Mouse (Mus musculus): ENCODE data around the gene Tmem210.

Tmem210 gene

DNA sequence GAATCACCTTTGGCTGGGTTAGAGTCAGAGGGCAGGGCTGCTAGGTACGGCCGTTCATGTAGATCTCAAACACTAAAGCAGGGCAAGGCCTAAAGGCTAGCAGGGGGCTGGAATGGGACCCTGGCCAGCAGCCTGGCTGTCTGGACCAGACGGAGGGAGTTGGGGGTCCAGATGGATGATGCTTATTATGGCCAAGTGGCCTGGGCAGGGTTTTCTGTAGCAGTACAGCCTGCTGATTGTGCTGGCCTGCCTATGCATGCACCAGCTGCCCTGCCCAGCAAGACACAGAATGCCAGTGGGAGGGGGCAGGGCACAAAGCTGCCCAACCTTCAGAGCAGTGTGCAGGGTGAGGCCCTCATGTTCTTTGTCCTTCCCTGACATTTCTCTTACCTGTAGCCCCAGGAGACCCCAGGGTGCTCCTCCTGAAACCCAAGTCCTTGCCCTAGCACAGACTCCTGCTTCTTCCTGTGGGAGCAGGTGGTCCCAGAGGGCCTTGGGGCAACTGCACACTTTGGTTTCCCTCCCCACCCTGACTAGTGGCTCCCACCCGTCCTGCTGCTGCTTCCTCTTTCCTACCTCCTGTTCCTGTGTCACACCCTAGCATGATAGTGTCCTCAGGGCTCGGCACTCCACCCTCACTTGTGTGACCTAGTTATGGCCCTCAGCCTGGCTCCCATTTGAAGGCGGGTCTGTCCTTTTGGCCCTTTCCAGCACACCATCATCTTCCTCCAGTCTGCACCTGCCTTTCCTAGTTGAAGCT, 21.9 kb upstream of the Tmem210 start:
- DNase-seq (ENCODE audit: low read depth) = no peak

DNA sequence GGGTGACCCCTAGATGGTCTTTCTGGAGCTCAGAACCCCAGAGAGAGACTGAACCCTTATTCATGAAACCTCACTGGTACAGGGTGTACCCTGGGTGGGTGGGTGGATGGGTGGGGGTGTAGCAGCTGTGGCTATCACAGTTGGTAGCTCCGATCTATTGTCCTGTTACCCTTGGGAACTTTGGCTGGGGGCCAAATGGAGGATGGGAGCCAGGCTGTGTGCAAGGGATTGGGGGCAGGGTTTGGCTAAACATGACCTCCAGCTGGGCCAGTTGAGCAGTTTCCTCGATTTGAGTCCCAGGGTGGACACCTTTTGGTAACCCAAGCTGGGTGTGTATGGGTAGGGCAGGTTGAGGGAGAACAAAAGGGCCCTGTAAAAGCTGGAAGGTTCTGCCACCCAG, 21.2 kb upstream of the Tmem210 start:
- DNase-seq (ENCODE audit: low read depth) = no peak

DNA sequence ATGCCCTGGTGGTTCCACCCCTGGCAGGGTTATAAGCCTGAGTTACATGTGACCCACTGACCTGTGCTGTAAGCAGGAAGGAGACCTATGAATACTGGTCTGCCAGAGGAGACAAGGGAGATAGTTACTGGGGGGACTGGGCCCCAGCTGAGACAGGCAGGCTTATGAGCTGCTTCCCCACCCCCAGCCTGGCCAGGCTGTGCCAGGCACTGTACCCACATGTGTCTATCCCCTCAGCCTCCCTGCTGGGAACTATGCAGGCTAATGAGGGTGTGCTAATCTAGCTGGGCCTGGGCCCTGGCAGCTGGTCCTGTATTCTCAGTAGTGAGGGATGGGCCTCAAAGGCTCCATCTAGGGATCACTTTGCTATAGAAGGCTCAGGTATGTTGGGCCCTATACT, 20.7 kb upstream of the Tmem210 start:
- no peak for DNase-seq (ENCODE audit: low read depth)

DNA sequence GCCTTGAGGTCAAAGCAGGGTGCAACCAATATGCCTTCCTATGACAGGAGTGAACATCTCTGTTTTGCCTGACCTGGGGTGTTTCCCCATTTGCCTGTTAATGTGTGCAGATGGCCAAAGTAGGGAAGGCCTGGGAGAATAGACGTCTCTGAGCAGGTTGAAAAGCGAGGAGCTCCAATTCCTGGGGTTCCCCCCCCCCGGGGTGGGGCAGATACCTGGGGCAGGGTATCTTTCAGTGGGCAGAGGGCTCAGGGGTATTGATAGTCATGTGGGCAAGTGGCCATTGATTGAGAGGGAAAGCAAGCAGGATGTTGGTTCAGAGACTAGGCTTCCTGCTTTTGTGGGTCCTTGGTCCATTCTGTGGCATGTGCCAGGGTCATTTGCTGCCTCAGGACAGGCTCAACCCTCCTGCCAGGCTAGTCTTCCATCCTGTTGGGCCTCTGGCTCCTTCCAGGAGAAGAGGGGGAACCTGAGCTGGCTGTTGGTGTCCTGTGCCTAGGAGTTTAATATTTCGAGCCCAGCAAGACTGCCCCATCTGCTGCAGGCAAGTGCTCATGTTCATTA, 20.1 kb upstream of the Tmem210 start:
- no peak for DNase-seq (ENCODE audit: low read depth)

DNA sequence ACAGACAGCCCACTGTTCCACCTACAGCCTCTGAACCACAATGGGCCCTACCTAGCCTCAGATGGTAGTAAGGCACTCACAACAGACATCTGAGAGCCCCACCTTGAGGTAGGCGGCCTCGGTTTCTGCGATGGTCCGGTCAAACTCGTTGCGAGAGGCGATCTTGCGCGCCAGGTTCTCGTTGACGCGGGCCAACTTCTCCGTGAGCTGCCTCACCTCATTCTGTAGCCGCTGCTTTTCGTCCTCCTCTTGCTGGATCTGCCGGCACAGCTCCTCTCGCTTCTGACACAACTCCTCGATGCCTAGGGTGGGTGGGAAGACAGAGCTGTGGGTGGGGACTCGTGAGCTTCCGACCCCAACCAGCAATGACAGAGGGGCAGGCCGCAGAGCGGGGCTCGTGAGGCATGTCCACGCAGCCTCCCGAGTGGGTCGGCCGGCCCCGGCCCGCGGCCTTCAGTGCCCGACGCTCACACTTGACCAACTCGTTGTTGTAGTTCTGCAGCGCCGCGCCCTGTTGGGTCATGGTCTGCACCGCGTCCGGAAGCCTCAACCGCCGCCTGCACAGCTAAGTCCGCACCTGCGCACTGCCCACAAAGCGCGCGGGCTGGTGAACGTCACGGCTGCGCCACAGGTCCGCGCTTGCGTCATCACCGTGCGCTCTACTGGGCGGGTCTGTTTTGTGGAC, 16.0 kb upstream of the Tmem210 start, which contains the start of the genes Ssna1 and Anapc2:
TSS of gene Ssna1 (minus strand) at position 612 of the 685 bp plus-strand sequence.
TSS of gene Anapc2 (plus strand) at position 652 of the 685 bp plus-strand sequence.
- peak; percentile 93 for DNase-seq (ENCODE audit: low read depth)

DNA sequence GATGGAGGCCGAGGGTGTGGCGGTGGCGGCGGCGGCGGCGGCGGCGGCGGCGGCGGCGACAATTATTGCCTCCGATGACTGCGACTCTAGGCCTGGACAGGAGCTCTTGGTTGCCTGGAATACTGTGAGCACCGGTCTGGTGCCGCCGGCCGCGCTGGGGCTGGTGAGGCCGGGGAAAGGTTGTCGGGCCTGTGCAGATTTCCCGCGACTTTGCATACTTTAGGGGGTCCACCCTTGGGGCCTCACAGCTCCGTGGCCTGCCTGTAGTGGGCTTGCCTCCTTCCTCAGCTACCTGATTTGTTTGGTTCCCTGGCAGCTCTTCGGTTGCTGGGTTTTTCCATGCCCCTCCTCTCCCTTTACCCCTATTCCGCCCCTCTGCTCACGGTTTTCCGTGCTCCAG, 15.4 kb upstream of the Tmem210 start:
- DNase-seq (ENCODE audit: low read depth) = no peak

DNA sequence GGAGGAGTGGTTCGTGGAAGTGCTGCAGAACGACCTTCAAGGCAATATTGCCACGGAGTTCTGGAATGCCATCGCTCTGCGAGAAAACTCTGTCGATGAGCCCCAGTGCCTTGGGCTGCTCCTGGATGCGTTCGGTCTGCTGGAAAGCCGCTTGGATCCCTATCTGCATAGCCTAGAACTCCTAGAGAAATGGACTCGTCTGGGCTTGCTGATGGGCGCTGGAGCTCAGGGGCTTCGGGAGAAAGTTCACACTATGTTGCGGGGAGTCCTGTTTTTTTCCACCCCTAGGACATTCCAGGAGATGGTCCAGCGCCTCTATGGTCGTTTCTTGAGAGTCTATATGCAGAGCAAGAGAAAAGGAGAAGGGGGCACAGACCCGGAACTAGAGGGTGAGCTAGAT, 14.9 kb upstream of the Tmem210 start:
- no peak for DNase-seq (ENCODE audit: low read depth)

DNA sequence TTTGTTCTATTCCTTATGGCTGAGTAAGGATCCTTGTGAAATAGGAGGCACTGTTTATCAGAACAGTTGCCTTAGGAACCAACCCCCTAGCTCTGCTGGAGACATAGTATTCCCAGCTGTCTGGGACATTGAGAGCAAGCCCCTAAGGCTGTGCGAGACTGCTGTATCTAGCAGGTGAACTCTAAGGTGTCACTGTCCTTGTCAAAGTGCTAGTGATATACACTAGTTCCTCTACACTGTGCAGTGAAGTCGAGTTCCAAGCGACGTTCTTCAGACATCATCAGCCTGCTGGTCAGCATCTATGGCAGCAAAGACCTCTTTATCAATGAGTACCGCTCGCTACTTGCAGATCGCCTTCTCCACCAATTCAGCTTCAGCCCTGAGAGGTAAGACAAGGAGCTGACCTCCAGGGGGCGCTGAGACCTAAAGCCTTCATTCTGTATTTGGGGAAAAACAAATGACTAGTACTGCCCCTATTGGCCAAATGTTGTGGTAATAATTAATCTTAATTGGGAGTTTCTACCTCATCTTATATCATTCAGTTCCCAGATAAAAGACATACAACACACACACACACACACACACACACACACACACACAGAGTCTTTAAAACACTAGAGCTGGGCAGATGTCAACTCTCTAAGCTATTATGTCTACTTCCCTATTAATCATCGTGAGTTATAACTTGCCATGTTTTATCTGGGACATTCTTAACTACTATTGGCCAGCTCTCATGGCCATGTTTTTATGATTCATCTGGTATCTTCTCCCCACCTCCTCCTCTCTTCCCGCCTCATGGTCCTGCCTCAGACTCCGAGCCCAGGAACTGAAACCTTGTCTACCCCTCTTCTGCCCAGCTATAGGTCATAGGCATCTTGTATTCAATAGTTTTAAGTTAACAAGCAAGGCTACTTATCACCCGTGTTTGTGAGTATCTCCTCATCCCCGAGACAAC, 8.7 kb upstream of the Tmem210 start:
- peak; percentile 67 for DNase-seq (ENCODE audit: low read depth)

DNA sequence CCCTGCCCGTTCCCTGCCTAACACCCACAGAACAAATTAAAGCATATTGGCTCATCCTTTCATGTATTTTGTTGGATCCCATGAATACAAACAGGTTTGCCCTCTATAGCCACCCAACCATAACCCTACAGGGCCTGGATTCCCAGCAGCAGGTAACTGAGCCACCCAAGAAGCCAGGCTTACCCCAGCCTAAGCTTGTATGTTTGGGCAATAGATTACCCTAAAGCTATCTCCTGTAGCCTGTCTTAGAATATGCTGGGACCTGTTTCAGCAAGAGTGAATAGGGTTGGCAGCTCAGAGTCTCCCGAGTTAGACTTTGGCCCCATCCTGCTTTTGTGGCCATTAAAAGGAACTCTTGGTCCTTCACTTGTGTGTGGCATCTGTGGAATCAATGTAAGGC, 2.4 kb upstream of the Tmem210 start:
- DNase-seq (ENCODE audit: low read depth) = no peak

DNA sequence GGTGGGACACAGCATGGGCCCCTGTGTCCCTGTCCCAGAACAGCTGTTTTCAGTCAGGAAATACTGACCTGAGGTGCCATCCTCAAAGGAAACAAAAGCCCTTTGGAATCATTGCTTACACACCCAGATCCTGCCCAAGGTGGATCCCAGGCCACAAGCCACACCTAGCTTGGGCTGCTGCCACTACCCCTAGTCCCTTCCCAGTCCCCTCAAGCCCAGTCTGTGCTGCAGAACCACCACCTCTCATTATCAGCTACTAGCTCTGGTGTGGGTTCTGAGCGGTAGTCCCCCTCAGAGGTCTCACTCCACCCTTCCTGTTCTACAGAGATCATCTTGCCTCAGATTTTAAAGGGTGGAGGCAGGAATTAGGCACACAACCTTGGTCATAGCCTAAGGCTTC, 1.6 kb upstream of the Tmem210 start:
- no peak for DNase-seq (ENCODE audit: low read depth)

DNA sequence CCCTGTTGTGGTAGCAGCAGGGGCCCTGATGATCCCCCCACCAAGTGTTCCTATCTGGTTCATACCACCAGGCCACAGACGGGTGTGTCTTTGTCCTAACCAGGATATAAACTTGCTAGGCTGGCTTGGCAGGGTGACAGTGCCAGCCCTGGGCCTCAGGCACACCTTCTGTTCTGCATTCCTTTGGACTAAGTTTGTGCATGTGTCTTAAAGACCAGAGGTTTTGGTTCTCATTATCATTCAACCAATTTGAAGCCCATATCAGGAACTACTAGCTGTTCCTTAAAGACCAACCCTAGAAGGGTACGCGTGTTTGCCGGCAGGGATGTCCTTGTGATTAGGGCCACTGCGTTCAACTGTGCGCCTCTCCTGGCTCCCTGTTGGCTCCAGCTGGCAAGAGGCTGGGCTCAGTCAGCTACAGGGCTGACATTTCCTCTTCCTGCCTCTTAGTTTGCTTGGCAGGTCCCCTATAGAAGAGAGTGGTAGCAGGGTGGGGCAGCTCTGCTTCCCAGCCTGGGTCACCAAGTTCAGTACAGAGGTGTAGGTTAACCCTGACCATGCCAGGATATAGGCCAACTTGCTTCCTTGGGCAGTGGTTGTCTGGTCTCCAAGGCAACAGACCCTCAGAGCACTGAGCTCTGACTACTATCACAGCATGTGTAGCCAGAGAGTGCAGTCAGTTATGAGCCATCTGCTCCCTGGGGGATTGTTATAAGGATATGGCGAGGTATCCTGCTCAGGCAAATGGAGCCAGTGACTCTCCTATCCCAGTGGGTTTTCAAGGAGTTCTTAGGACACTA, 908 bp upstream of the Tmem210 start:
- no peak for DNase-seq (ENCODE audit: low read depth)

DNA sequence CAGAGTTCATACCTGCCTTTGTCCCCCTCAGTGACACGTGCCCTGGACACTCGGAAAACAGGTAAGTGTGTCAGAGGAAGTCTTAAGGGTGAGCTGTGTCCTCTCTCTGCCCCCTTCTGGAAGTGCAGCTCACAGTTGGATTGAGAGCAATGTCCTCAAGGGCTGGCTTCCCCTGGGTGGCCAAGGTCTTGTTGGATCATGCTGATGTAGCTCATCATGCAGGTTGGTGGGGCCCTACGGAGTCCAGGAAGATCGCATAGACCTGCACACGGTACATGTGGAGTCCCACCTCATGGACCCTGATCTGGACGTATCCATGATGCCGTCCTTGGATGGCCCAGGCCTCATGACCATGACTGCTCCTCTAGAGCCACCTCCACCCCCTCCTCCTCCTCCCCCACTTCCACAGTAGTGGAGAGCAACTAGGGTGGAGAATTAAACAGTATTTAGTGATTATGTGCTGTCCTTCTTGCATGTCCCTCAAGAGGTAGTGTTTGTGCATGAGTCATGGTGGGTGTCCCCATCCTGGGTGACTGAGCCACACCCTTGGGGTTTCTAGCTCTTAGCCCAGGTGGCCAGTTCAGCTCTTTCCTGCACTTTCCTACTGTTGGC, 895 bp downstream of the Tmem210 start:
- DNase-seq (ENCODE audit: low read depth) = no peak

DNA sequence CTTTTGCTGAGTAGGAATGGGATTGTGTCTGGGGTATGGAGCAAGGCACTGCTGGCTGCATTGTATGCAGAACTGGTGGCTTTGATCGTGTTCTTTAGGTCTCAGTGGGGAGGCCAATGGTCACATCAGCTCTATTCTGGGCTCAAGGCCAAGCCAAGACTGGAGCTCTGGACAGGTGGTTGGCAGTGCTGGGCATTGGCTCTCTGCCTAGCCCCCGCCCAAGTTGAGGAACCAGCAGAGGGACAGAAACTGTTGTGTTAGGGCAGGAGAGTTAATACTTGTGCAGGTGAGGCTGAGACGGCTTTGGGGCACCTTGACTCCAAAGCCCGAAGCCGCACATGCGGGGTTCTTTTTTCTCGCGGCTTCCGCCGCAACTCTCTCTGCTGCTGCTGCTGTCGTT, 1.7 kb downstream of the Tmem210 start, which contains the start of gene Lrrc26:
TSS of gene Lrrc26 (plus strand) at position 265 of the 400 bp plus-strand sequence.
- DNase-seq (ENCODE audit: low read depth) = no peak

DNA sequence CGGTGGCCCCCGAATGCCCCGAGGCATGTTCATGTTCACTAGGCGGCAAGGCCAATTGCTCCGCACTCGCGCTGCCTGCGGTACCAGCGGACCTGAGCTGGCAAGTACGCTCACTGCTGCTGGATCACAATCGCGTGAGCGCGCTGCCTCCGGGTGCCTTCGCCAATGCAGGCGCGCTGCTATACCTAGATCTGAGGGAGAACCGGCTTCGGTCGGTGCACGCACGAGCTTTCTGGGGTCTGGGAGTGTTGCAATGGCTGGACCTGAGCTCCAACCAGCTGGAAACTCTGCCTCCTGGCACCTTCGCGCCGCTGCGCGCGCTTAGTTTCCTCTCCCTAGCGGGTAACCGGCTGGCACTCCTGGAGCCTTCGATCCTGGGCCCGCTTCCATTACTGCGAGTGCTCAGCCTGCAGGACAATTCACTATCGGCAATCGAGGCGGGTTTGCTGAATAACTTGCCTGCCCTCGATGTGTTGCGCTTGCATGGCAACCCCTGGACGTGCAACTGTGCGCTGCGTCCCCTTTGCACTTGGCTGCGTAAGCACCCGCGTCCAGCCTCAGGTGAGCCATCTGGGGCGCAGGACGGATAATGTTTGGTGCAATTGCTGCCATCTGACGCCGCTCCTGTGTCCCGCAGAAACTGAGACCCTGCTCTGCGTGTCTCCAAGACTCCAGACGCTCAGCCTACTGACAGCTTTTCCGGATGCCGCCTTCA, 2.3 kb downstream of the Tmem210 start:
- DNase-seq (ENCODE audit: low read depth) = no peak

DNA sequence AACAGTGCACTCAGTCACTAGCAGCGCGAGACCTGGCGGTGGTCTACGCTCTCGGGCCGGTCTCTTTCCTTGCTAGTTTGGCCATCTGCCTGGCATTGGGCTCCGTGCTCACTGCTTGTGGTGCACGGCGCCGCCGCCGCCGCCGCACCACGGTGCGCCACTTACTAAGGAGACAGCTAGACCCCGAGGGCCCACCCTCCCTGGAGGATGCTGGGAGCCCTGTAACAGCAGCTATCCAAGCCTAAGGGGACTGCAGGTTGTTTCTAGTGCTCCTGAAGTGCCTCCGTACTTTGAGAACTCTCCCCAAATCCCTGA, 2.8 kb downstream of the Tmem210 start:
- DNase-seq (ENCODE audit: low read depth) = no peak

DNA sequence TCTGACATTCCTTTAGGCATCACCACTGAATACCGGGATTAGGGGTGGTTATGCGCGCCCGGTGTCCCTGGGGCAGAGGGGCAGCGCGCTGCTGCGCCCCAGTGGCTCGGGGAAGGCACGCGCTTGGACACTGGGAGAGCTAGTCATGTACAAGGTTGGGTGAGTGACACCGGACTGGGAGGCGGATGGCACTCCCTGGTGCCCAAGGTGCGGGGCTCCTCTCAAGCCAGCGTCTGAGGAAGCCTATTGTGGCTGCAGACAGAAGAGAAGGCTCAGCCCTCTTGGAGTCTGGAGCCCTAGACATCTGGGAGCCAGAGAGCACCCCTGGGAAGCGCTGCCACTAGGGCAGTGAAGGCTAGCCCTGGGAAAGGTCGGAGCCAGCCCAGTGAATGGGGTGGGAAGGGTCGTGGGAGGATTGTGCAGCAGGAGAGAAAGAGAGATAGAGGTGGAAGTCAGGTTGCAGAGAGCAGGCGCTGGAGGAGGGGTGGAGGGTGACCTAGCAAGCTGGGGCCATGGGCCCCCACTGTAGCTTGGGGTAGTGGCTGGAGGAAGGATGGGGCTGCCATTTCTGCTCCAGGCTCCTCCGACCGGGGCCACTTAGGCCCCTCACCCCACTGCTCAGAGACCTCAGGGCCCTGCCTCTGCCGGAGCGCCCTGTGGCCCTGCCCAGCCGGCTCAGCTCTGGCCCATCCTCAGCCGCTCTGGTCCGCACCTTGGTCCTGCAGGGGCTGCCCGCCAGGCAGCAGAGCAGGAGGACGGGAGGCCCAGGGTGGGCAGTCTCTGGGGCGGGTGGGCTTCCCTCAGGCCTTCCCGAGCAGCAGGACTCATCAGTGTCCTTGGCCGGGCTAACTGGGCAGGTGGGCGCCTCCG, 3.5 kb downstream of the Tmem210 start:
- no peak for DNase-seq (ENCODE audit: low read depth)

DNA sequence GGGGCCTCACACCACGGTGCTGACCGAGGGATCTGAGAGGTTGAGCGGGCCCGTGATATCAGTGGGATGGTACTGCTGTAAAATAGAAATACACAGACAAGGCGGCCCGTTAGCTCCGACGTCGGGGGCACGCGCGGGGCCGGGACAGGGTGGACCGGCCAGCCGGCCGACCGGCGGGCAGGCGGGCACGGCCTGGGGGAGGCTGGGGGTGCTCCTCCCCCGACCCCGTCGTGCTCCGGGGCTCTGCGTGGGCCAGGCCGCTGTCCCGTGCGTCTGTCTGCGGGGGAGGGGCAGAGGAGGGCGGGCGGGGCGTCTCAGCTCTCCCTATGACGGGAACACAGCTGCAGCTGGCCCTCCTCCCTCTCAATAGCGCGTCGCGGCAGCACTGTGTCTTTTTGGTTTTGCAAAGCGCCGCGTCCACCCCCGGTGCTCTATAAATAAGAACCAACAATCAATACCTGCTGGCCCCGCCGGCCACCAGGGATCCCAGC, 4.2 kb downstream of the Tmem210 start:
- no peak for DNase-seq (ENCODE audit: low read depth)

DNA sequence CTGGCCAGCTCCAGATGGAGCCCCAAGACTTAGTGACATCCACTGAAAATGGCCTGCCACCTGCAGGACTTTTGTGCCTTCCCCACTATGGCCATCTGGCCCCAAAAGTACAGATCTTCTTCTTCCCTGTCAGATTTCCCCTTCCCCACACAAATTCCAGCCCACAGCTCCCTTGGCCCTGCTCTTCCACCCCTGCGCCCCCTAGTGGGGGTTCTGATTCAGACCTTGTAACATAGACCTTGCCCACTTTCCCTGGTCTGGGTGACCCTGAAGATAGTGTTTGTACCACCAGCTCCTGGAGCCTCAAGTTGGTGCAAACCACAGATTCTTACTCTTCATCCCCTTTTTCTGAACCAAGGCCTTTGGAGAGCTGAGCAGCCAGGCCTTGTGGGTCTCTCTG, 4.9 kb downstream of the Tmem210 start:
- DNase-seq (ENCODE audit: low read depth) = no peak

DNA sequence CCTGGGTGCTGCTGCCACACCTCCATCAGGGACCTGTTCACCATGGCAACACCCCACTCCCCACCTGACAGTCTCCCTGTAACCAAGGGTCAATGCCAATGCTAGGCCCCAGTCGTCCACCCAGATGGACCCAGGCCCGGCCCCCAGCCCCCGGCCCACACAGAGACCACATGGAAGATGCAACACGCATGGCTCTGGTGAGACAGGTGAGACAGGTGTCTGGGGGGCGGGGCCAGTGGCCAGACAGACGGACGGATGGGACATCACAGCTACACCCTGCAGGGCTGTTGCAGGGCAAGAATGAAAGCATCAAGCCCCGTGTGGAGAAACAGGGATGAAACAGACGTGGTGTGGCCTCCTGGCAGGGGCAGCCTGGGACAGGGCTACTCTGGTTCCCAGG, 5.8 kb downstream of the Tmem210 start:
- no peak for DNase-seq (ENCODE audit: low read depth)
